Mouse (Mus musculus) liver, postnatal 0 days (tissue): Measurements from ENCODE around the gene Sdk2.

ENCODE experiments used
- CTCF ChIP-seq: sonication (generic); IDR thresholded peaks from 2 replicates; pipeline ENCODE4 v1.5.1; 2016; ENCODE audit warnings: antibody characterized with exemption, low read depth
- EP300 ChIP-seq: IDR thresholded peaks from 2 replicates; pipeline ENCODE4 v1.6.1; 2016; ENCODE audit warnings: antibody characterized with exemption, low read depth, mild to moderate bottlenecking

- peak; percentile 93 for TF ChIP-seq CTCF
- no peak for TF ChIP-seq EP300
Observed at GRCm38 (mm10) chr11:113810638-113811545, 256.0 kb downstream of the Sdk2 start.
